Mouse (Mus musculus): ENCODE measurements around the gene Ulk3. TPM values are rescaled to one million over a fixed set of nuclear protein-coding genes. Genes with fewer than 3 reads are reported as not detected.

Ulk3 gene
- polyA plus RNA-seq, 1 experiment from 2014 or later: 26.5 TPM

- Histone ChIP-seq H3K4me2 (peak overlapping the region; percentile 42), H3K27me3 (no peaks in the 10 kb centered on the region), H3K4me1 (replicated peaks) (peaks cover 78% of the 10 kb centered on the region), H3K27ac (replicated peaks) (peak overlapping the region; percentile 57), H3K36me3 (peaks cover 10% of the 10 kb centered on the region), H3K9ac (peak overlapping the region; percentile 62), H3K4me3 (no peak overlapping the region), H3K9me3 (no peaks in the 10 kb centered on the region)
- no peak for ATAC-seq (ENCODE audit: low read depth)
- 32% methylated on average over 15 of the region's 15 CpGs for WGBS
Observed at GRCm38 (mm10) chr9:57640384-57640783, 51.1 kb downstream of the Ulk3 start.

- Histone ChIP-seq H3K27me3 (no peaks in the 10 kb centered on the region), H3K9ac (peak overlapping the region; percentile 62; the same call in 1 of the 2 replicates), H3K4me3 (no peak overlapping the region), H3K36me3 (peaks cover 10% of the 10 kb centered on the region), H3K4me2 (peak overlapping the region; percentile 42), H3K4me1 (replicated peaks) (peaks cover 78% of the 10 kb centered on the region), H3K9me3 (no peaks in the 10 kb centered on the region), H3K27ac (replicated peaks) (peak overlapping the region; percentile 33; the same call in 1 of the 2 replicates)
- no peak for ATAC-seq (ENCODE audit: low read depth)
- 65% methylated on average over 1 of the region's 1 CpGs for WGBS
Observed at GRCm38 (mm10) chr9:57641022-57641421, 51.8 kb downstream of the Ulk3 start.

GRCm38 (mm10) chr9:57641775-57642550 is 52.7 kb downstream of the Ulk3 start:
- WGBS: 86% methylated on average over 13 of the region's 13 CpGs
- H3K27ac ChIP-seq (replicated peaks): no peak overlapping the region
- H3K4me3 ChIP-seq: no peak overlapping the region
- peaks cover 76% of the 10 kb centered on the region for H3K4me1 ChIP-seq (replicated peaks)
- no peaks in the 10 kb centered on the region for H3K9me3 ChIP-seq
- 0 out of 2 replicates have a peak overlapping the region, but pooled peaks have one; percentile 42 for H3K4me2 ChIP-seq
- H3K36me3 ChIP-seq: peaks cover 10% of the 10 kb centered on the region
- H3K9ac ChIP-seq: no peak overlapping the region
- H3K27me3 ChIP-seq: no peaks in the 10 kb centered on the region
- ATAC-seq (ENCODE audit: low read depth): no peak

GRCm38 (mm10) chr9:57643169-57643855 is 54.1 kb downstream of the Ulk3 start:
- WGBS: 75% methylated on average over 9 of the region's 9 CpGs
- Histone ChIP-seq H3K9ac (peak overlapping the region; percentile 100), H3K4me1 (replicated peaks) (peaks cover 63% of the 10 kb centered on the region)

GRCm38 (mm10) chr9:57643856-57644180 is 54.6 kb downstream of the Ulk3 start:
- Histone ChIP-seq H3K27ac (replicated peaks) (no peak overlapping the region), H3K4me3 (peak overlapping the region; percentile 98), H3K9ac (peak overlapping the region; percentile 100), H3K27me3 (no peaks in the 10 kb centered on the region), H3K9me3 (no peaks in the 10 kb centered on the region), H3K4me2 (peak overlapping the region; percentile 94), H3K4me1 (replicated peaks) (peaks cover 58% of the 10 kb centered on the region), H3K36me3 (peaks cover 10% of the 10 kb centered on the region)
- no peak for ATAC-seq (ENCODE audit: low read depth)
- 52% methylated on average over 7 of the region's 7 CpGs for WGBS

More at GRCm38 (mm10) chr9:57643169-57643855, 54.1 kb downstream of the Ulk3 start:
- no peak for ATAC-seq (ENCODE audit: low read depth)
- Histone ChIP-seq H3K9me3 (no peaks in the 10 kb centered on the region), H3K36me3 (peaks cover 10% of the 10 kb centered on the region), H3K27ac (replicated peaks) (no peak overlapping the region), H3K4me3 (peak overlapping the region; percentile 98), H3K27me3 (no peaks in the 10 kb centered on the region), H3K4me2 (peak overlapping the region; percentile 94)

- H3K4me3 ChIP-seq: peak overlapping the region; percentile 98
- H3K36me3 ChIP-seq: peaks cover 10% of the 10 kb centered on the region
- peak overlapping the region; percentile 94 for H3K4me2 ChIP-seq
- H3K27ac ChIP-seq (replicated peaks): peak overlapping the region; percentile 97
- no peaks in the 10 kb centered on the region for H3K9me3 ChIP-seq
- under 1% methylated on average over 18 of the region's 18 CpGs for WGBS
- peaks cover 51% of the 10 kb centered on the region for H3K4me1 ChIP-seq (replicated peaks)
- no peaks in the 10 kb centered on the region for H3K27me3 ChIP-seq
- peak; percentile 37 for ATAC-seq (ENCODE audit: low read depth)
- peak overlapping the region; percentile 100 for H3K9ac ChIP-seq
Observed at GRCm38 (mm10) chr9:57644442-57644943, 55.2 kb downstream of the Ulk3 start.

GRCm38 (mm10) chr9:57644944-57645893 is 56.0 kb downstream of the Ulk3 start:
- H3K4me3 ChIP-seq: peak overlapping the region; percentile 98
- H3K36me3 ChIP-seq: peaks cover 10% of the 10 kb centered on the region
- WGBS: under 1% methylated on average over 83 of the region's 85 CpGs
- no peaks in the 10 kb centered on the region for H3K27me3 ChIP-seq
- H3K4me1 ChIP-seq (replicated peaks): peaks cover 44% of the 10 kb centered on the region
- no peaks in the 10 kb centered on the region for H3K9me3 ChIP-seq
- peak overlapping the region; percentile 94 for H3K4me2 ChIP-seq
- peak overlapping the region; percentile 97 for H3K27ac ChIP-seq (replicated peaks)
- peak overlapping the region; percentile 100 for H3K9ac ChIP-seq
- peak; percentile 85 for ATAC-seq (ENCODE audit: low read depth)

Other genes starting within 250 kb of the Ulk3 start
- 22.8 and 23.6 TPM in 2 replicates for gene Ppcdc, start 149.3 kb upstream of the Ulk3 start, polyA plus RNA-seq (2015; fragmentation: Nextera tagmentation; extraction: Ambion mirVana)
- gene Scamp5, start 121.4 kb upstream of the Ulk3 start, polyA plus RNA-seq (2015; fragmentation: Nextera tagmentation; extraction: Ambion mirVana): 65.1 and 67.8 TPM in 2 replicates
- 21.0 and 21.9 TPM in 2 replicates for gene Rpp25, start 85.4 kb upstream of the Ulk3 start, polyA plus RNA-seq (2015; fragmentation: Nextera tagmentation; extraction: Ambion mirVana)
- gene Cox5a, start 68.2 kb upstream of the Ulk3 start, polyA plus RNA-seq (2015; fragmentation: Nextera tagmentation; extraction: Ambion mirVana): 922 and 997 TPM in 2 replicates
- gene Fam219b, start 51.9 kb upstream of the Ulk3 start, polyA plus RNA-seq (2015; fragmentation: Nextera tagmentation; extraction: Ambion mirVana): 20.2 and 20.6 TPM in 2 replicates
- 70.8 and 73.1 TPM in 2 replicates for gene Mpi, start 36.7 kb upstream of the Ulk3 start, polyA plus RNA-seq (2015; fragmentation: Nextera tagmentation; extraction: Ambion mirVana)
- gene Scamp2, start 28.5 kb upstream of the Ulk3 start, polyA plus RNA-seq (2015; fragmentation: Nextera tagmentation; extraction: Ambion mirVana): 48.0 and 53.7 TPM in 2 replicates
- not detected in 2 replicates for gene Cplx3, start 16.8 kb downstream of the Ulk3 start, polyA plus RNA-seq (2015; fragmentation: Nextera tagmentation; extraction: Ambion mirVana)
- gene Lman1l, start 31.3 kb downstream of the Ulk3 start, polyA plus RNA-seq (2015; fragmentation: Nextera tagmentation; extraction: Ambion mirVana): not detected in 2 replicates
- gene Csk, start 64.2 kb downstream of the Ulk3 start, polyA plus RNA-seq (2015; fragmentation: Nextera tagmentation; extraction: Ambion mirVana): 43.7 and 43.9 TPM in 2 replicates
- gene Cyp1a2, start 94.3 kb downstream of the Ulk3 start, polyA plus RNA-seq (2015; fragmentation: Nextera tagmentation; extraction: Ambion mirVana): not detected in 2 replicates
- 0.15 TPM in 1 of 2 replicates, not detected in the other for gene Cyp1a1, start 98.5 kb downstream of the Ulk3 start, polyA plus RNA-seq (2015; fragmentation: Nextera tagmentation; extraction: Ambion mirVana)
- 32.0 and 35.4 TPM in 2 replicates for gene Edc3, start 119.1 kb downstream of the Ulk3 start, polyA plus RNA-seq (2015; fragmentation: Nextera tagmentation; extraction: Ambion mirVana)
- gene Clk3, start 176.4 kb downstream of the Ulk3 start, polyA plus RNA-seq (2015; fragmentation: Nextera tagmentation; extraction: Ambion mirVana): 68.6 and 76.6 TPM in 2 replicates
- gene Arid3b, start 247.3 kb downstream of the Ulk3 start, polyA plus RNA-seq (2015; fragmentation: Nextera tagmentation; extraction: Ambion mirVana): 11.4 and 11.7 TPM in 2 replicates